Mouse (Mus musculus) stomach, postnatal 0 days (tissue): Measurements from ENCODE around the gene Selenok. TPM values are rescaled to one million over a fixed set of nuclear protein-coding genes. Genes with fewer than 3 reads are reported as not detected.

Source experiments
- ATAC-seq: fragments of 200-750 bp; cut with Nextera tagmentation; 2 replicates; pipeline ENCODE4 v1.8.0; 2017; ENCODE audit not compliant: low FRiP score, low TSS enrichment
- DNase-seq: peaks from one replicate; pipeline ENCODE4 v3.0.0-alpha.2; 2016; ENCODE audit warnings: low spot score
- H3K27ac ChIP-seq: fragments of 300-500 bp; sonication (generic); replicated peaks from 2 replicates; pipeline ENCODE4 v1.5.1; 2014; ENCODE audit warnings: mild to moderate bottlenecking, control low read depth
- H3K27me3 ChIP-seq: fragments of 300-500 bp; sonication (generic); 2 replicates; pipeline ENCODE4 v1.6.1; 2014; ENCODE audit warnings: low read length; ENCODE audit not compliant: control insufficient read depth, insufficient read depth
- H3K36me3 ChIP-seq: fragments of 300-500 bp; sonication (generic); 2 replicates; pipeline ENCODE4 v1.6.1; 2014; ENCODE audit warnings: low read length, mixed read lengths; ENCODE audit not compliant: control insufficient read depth, insufficient read depth
- H3K4me1 ChIP-seq: fragments of 300-500 bp; sonication (generic); replicated peaks from 2 replicates; pipeline ENCODE4 v1.6.1; 2014; ENCODE audit warnings: antibody characterized with exemption; ENCODE audit not compliant: control insufficient read depth, insufficient read depth
- H3K4me2 ChIP-seq: fragments of 300-500 bp; sonication (generic); replicated peaks from 2 replicates; pipeline ENCODE4 v1.6.1; 2014; ENCODE audit warnings: low read depth, mild to moderate bottlenecking, control low read depth, moderate library complexity
- H3K4me3 ChIP-seq: fragments of 300-500 bp; sonication (generic); 2 replicates; pipeline ENCODE4 v1.5.1; 2014; ENCODE audit warnings: low read depth, low read length, control low read depth
- H3K9ac ChIP-seq: fragments of 300-500 bp; sonication (generic); 2 replicates; pipeline ENCODE4 v1.6.1; 2014; ENCODE audit warnings: mild to moderate bottlenecking, low read length, control low read depth, mixed read lengths
- H3K9me3 ChIP-seq: fragments of 300-500 bp; sonication (generic); 2 replicates; pipeline ENCODE4 v1.6.1; 2016; ENCODE audit warnings: low read length; ENCODE audit not compliant: control insufficient read depth
- CTCF ChIP-seq: IDR thresholded peaks from 2 replicates; pipeline ENCODE4 v1.5.1; 2016; ENCODE audit warnings: antibody characterized with exemption, low read depth, mild to moderate bottlenecking, moderate library complexity
- EP300 ChIP-seq: optimal IDR thresholded peaks from 2 replicates; pipeline ENCODE3; 2016; ENCODE audit warnings: antibody characterized with exemption
- WGBS: fragments of 180-500 bp; shearing (Covaris S2); extraction: QIAGEN DNeasy Blood & Tissue Kit; methylation state at CpG from one replicate; pipeline ENCODE4 v1.1.7; 2014; 5-methylcytosine and 5-hydroxymethylcytosine counted together
- polyA plus RNA-seq: library from polyadenylated mRNA; unstranded; fragments of >200 nt; fragmentation: Nextera tagmentation; extraction: Ambion mirVana; gene quantifications from 2 replicates; pipeline ENCODE4 v1.2.1, GENCODE M21; 2015

The Selenok gene
- polyA plus RNA-seq, 1 experiment from 2014 or later: 372 TPM

DNA sequence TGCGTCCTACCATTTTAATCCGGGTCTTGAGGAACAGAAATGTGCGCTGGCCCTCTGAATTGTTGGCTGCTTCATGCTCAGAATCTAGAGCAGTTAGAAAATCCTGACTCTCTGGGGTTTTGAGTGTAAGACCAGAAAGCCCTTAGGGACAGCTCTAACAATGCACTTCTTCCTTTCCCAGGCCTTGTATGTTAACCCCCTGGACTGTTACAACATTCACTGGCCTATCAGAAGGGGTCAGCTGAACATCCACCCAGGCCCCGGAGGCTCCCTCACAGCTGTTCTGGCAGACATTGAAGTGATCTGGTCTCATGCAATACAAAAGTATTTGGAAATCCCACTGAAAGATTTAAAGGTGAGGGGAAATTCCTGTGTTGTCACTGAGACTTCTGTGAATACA, 18.0 kb downstream of the Selenok start:
- H3K27me3 ChIP-seq: no peaks in the 10 kb centered on the region
- no peaks in the 10 kb centered on the region for H3K9me3 ChIP-seq
- H3K9ac ChIP-seq: no peak overlapping the region
- no peak for DNase-seq
- TF ChIP-seq EP300: no peak
- no peak for TF ChIP-seq CTCF
- ATAC-seq: no peak
- no peak overlapping the region for H3K4me2 ChIP-seq
- no peak overlapping the region for H3K27ac ChIP-seq
- H3K36me3 ChIP-seq: peaks cover 41% of the 10 kb centered on the region
- H3K4me1 ChIP-seq: no peaks in the 10 kb centered on the region
- WGBS: 89% methylated on average over 4 of the region's 4 CpGs
- H3K4me3 ChIP-seq: no peak overlapping the region

DNA sequence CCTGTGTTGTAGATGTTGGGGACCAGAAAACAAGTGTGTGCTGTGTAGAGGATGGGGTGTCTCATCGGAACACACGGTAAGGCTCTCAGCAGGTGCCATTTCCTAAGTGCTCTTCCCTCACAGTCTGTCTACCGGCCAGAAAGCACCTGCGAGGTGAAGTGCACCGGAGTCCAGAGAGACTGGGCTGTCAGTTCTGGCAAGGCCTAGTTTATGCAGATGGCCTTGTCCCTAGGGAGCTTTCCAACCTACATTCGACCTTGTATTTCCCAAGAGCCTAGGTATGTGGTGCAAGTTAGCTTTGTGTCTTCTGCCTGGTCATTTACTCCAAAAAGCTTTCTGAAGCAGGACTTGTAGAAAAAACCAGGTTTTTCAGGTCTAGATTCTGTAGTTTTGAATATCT, 19.2 kb downstream of the Selenok start:
- Histone ChIP-seq H3K4me3 (no peak overlapping the region), H3K27me3 (no peaks in the 10 kb centered on the region), H3K9ac (no peak overlapping the region), H3K9me3 (no peaks in the 10 kb centered on the region), H3K27ac (no peak overlapping the region), H3K4me1 (no peaks in the 10 kb centered on the region), H3K4me2 (no peak overlapping the region), H3K36me3 (peaks cover 44% of the 10 kb centered on the region)
- DNase-seq (no peak), ATAC-seq (no peak)
- 95% methylated on average over 6 of the region's 6 CpGs for WGBS
- TF ChIP-seq EP300 (no peak), CTCF (no peak)

DNA sequence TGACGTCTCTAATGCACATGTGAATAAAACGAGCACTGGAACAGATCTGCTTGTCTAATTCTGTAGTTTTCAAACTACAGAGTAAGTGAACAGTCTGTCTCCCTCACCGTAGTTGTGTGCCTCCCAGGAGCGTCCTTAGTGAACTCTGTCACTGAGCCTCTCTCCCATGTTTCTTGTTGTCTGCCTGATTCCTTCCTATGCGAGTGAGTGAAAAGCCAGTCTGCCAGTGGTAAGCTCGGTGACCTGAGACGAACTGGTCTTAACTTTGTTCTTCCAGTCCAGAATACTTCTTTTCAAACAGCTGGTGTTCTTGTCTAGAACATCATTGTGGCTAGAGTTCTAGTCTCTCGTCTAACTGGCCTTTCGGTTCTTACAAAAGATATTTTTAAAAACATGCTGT, 19.6 kb downstream of the Selenok start:
- whole genome bisulfite sequencing: 96% methylated on average over 9 of the region's 9 CpGs
- Histone ChIP-seq H3K4me3 (no peak overlapping the region), H3K27me3 (no peaks in the 10 kb centered on the region), H3K9ac (no peak overlapping the region), H3K27ac (no peak overlapping the region), H3K9me3 (no peaks in the 10 kb centered on the region), H3K36me3 (peaks cover 39% of the 10 kb centered on the region), H3K4me1 (no peaks in the 10 kb centered on the region), H3K4me2 (no peak overlapping the region)
- ATAC-seq (no peak), DNase-seq (no peak)
- TF ChIP-seq EP300 (no peak), CTCF (no peak)

DNA sequence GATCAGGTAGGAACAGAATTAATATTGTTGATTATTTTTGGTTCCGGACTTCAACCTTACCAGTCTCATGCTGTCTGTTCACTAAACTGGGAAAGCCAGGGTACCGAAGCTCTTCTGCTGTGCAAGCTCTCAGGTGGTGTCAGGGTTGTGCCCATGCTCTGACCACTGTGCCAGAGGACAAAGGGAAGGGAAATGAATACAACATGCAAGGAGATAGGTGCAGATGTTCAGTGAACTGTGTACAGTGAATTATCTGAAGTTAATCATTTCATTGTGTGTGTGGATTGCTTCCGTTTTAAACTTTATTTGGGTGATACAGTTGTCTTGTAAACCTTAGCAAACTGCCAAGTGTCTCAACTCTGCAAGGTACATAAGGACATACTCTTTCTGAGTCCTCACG, 20.2 kb downstream of the Selenok start:
- peaks cover 41% of the 10 kb centered on the region for H3K36me3 ChIP-seq
- no peak overlapping the region for H3K27ac ChIP-seq
- WGBS: 91% methylated on average over 4 of the region's 4 CpGs
- no peak overlapping the region for H3K9ac ChIP-seq
- no peak overlapping the region for H3K4me2 ChIP-seq
- H3K9me3 ChIP-seq: no peaks in the 10 kb centered on the region
- H3K4me3 ChIP-seq: no peak overlapping the region
- DNase-seq (no peak), ATAC-seq (no peak)
- no peak for TF ChIP-seq CTCF
- H3K27me3 ChIP-seq: no peaks in the 10 kb centered on the region
- no peaks in the 10 kb centered on the region for H3K4me1 ChIP-seq

DNA sequence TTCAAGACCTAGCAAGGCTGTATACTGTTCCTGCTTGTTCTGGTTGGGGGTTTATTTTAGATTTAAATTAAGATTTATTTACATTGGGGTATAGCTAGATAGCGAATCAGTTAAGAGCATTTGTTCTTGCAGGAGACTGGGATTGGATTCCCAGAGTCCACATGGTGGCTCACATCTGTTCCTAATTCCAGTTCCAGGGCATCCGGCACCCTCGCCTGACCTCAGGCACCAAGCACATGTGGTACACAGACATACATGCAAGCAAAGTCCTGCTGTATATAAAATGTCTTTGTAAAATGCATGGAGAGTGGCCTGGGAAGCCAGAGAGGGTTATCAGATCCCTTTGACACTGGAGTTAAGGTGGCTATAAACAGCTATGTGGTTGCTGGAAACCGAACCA, 26.9 kb downstream of the Selenok start:
- DNase-seq (no peak), ATAC-seq (no peak)
- H3K27me3 ChIP-seq: no peaks in the 10 kb centered on the region
- H3K27ac ChIP-seq: no peak overlapping the region
- WGBS: 93% methylated on average over 4 of the region's 4 CpGs
- H3K4me2 ChIP-seq: no peak overlapping the region
- TF ChIP-seq CTCF (no peak), EP300 (no peak)
- peaks cover 23% of the 10 kb centered on the region for H3K36me3 ChIP-seq
- no peaks in the 10 kb centered on the region for H3K4me1 ChIP-seq
- H3K9ac ChIP-seq: no peak overlapping the region
- no peaks in the 10 kb centered on the region for H3K9me3 ChIP-seq
- no peak overlapping the region for H3K4me3 ChIP-seq

DNA sequence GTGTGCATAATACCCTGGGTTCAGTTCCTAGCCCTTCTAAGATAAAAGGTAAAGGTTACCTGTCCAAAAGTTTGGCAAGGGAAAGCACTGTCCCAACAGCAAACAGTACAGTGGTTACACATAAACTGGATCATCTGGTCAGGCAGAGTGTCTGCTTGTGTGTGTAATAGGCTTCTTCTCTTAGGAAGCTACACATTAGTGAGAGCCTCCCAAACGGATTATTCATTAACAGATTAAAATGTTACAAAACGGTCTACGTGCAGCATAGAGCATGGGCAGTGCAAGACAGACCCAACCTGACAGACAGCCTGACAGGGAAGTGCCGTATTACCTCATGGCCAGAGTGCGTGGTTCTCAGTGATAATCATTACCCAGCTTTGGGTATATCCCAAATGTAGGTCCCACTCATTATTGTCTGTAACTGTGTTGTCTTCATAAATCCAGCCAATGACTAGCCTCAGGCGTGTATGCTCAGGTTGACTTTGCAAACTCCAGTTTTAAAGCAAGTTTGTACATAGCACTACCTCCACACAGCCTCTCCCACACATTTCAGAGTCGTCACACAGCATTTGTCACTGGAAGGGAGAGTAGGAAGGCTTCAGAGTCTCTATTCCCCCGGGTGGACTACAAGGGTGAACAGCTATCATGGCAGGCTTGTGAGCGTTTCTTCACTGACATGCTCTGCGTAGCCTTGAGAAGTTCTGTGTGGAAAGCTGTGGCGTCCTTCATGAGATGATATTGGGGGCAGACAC, 28.1 kb downstream of the Selenok start:
- Histone ChIP-seq H3K27me3 (no peaks in the 10 kb centered on the region), H3K9me3 (no peaks in the 10 kb centered on the region), H3K4me3 (no peak overlapping the region), H3K4me1 (no peaks in the 10 kb centered on the region), H3K27ac (no peak overlapping the region), H3K36me3 (peaks cover 16% of the 10 kb centered on the region), H3K4me2 (no peak overlapping the region), H3K9ac (no peak overlapping the region)
- ATAC-seq: 0 out of 2 replicates have a peak, but pooled peaks have one; percentile 30
- WGBS: 71% methylated on average over 11 of the region's 11 CpGs
- DNase-seq: no peak
- TF ChIP-seq CTCF (no peak), EP300 (peak; percentile 31)
